Mouse (Mus musculus): ENCODE measurements around the gene A1cf.
A peak's percentile ranks its signal among the peaks of the same experiment; 100 is the strongest.

Gene A1cf

DNA sequence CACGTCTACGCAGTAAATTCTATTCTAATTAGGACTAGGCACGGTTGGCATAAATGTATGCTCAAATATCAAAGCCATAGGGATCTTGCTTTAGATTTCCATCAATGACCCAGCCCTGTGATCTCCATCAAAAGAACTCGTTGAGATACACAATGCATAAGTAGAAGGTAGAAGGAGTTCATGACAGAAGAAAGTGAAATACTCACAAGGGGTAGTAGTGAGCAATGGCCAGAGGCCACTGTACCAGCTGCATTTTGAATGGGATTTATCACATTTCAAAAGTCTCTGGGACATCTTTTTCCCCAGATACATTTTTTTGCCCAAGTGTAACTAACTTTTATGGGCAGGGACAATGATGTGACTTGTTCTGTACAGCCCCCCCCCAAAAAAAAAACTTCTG lies 85.7 kb downstream of the A1cf start:
- DNase-seq = no peak

DNA sequence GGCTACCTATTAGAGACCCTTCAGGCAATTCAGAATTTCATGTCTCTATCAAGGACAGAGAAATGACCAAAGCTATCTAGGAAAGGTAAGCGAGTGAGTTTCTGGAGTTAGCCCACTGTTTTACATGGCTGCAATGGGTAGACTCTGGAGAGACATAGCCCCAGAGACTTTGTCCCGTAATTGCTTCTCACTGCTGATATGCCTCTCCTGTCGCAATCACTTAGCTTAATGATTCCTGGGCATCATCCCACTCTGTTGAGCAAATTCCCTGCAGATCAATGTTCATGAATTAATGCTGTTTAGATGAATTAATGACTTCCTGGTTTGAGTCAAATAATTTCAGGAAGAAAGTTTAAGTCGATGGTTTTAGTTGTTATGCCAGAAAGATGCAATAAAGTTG lies 86.1 kb downstream of the A1cf start:
- no peak for DNase-seq

DNA sequence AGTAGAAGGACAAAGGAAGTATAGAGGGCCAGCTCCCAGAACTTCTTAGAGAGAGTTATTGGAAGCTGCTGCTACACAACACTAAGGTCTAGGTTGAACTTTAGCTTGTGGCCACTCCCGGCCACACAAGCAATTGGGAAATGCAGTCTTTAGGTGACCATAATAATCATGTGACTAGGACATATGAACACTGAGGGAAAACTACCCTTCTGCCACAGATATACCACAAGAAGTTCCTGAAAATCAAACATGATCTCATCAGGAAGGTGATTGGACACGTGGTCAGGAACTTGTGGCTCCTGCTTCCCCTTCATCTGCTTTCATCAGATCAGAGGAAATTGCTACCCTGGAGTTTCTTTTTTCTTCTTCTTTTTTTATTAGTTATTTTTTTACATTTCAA lies 87.8 kb downstream of the A1cf start:
- no peak for DNase-seq

DNA sequence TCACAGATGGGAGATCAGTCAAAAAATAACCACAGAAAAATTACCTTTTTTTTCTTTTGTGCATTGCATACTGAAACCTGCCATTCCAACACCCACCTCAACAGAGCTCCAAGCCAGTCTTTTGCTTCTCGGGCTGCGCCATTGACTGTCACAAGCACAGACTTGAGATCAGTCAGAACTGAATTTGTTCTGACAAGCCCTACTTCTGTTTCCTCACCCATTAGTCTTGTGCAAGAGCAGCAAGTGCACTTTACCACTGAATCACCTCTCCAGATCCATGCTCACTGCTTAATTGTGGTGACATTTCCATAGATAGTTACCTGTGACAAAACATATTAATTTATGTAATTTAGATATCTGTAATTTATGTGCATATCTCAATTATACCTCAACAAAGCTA lies 91.9 kb downstream of the A1cf start:
- DNase-seq = no peak

DNA sequence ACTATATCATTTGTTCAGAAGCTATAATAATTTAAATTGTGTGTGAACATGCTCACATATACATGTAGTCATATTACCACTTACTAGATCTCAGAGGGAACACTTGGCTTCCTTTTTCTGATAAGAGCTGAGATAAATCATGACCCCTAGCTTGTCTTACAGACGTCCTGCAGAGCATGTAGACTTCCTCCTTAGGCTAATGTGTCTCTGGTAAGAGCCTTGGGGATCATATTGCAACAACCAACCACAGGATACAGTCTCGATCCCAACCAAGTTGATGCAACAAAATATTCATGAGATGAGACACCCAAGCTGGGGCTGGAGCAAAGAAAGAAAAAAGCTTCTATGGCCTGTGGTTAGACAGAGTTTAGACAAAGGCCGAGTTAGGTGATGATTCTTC lies 94.6 kb downstream of the A1cf start:
- DNase-seq = no peak

DNA sequence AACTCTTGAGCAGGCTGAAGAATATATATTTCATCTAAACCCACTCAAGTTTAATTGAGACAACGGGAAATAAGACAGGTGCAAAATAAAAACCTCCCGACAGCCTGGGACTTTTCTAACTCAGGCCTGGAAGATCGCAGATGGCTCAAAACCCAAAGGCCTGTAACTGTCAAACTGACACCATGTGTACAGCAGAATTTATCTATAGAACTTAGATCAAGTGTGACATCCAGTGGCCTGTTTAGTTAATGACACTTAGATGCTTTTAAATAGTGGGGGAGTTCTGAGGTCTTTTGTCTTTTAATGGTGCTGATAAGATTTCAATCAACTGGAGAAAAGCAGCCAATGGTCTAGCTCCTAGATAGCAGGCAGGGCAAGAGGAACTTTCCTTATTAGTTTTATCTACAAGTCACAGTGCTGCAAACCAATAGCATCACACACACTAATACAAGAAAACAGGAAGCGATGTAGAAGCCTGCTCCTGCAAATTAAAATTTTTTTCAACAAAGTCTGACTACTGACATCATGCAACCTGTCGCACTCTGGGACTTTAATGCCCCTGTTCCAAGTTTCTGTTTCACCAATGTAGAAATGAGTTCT lies 99.5 kb downstream of the A1cf start:
- DNase-seq = no peak

DNA sequence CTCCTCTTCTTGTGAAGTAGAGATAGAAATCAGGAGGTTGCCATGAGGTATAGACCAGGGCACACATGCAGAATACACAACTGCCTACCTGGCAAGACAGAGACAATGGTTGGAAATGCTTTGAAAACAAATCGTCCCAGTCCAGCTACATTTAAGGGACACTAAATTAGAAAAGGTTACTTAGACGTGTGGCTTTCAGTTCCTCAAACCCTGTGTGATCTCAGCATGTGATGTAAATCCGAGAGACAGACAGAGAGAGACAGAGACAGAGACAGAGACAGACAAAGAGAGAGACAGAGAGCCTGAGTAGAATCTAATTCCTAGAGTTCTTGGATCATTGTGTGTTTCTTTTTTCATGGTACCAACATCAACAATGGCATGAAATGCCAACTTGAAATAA lies 102.8 kb downstream of the A1cf start:
- no peak for DNase-seq

DNA sequence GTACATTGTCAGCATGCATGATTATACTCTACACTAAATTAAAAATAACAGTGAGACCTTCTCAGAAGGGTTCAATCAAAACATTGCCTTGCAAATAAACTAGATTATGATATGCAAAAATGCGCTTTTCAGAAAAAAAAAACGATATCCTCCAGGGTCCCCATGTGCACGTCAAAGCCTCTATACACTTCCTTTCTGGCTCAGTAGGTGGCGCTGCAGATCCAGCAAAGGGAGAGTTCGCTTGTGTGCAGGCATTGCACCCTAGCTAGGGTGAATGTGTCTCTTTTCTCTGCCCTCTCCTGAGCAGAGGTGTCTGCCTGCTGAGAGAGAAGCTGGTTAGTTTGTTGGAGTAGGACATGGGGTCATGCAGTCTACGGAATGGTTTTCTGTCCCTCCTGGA lies 103.4 kb downstream of the A1cf start:
- DNase-seq = peak; percentile 90

DNA sequence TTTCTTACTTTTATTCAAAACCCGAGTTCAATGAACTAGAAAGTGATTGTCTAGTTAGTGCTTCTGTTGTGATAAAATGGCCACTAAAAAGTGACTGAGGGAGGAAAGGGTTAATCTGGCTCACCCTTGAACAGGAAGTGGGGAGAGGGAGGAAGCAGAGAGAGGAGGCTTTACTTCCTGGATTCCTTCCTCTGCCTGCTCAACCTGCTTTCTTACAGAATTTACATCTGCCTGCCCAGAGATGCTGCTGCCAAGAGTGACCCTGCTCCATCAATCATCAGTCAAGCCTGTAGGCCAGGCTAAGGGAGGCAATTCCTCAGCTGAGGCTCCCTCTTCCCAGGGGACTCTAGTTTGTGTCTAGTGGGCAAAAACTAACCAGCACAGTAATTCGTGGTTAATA lies 107.3 kb downstream of the A1cf start:
- DNase-seq = no peak

DNA sequence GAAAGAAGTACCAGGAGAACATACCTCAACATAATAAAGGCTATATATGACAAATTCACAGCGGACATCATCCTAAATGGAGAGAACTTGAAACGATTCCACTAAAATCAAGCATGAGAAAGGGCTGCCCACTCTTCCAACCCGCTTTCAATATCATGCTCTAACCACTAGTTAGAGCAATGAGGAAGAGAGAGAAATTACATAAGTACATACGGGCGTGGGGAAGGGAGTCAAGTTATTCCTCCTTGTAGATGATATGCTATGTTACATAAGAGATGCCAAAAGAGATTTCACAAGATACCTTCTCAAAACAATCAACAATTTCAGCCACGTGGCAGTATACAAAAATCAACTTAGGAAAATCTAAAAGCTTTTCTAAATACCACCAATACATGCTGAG lies 122.5 kb downstream of the A1cf start:
- no peak for DNase-seq

DNA sequence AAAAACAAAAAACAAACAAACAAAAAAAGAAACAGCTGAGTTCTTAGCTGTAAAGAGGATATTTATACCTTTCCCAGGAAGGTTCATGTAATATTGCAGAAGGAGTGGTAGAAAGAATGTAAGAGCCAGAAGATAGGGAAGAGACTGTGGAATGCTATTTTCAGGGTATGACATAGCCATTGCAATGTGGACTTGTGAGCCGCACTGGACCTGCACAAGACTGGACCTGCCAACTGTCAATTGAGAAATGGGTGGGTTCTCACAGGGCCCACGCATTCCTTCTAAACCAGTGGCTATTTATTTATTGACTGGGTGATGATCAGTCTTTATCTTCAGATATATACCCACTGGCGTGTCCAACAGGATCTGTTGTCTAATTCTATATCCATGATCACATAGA lies 128.4 kb downstream of the A1cf start:
- no peak for DNase-seq
